Mouse (Mus musculus) left cerebral cortex, adult 11 months (tissue): Measurements from ENCODE around the gene Ctsw.

Source experiments
- DNase-seq: peaks from one replicate; pipeline ENCODE4 v3.0.0; 2022; ENCODE audit warnings: low spot score

Ctsw gene

GRCm38 (mm10) chr19:5487768-5488550, 19.7 kb upstream of the Ctsw start, which contains the start of gene Mus81:
TSS of gene Mus81 (minus strand) at chr19:5488402.
- DNase-seq: peak; percentile 90

- DNase-seq: no peak
These were observed 18.5 kb upstream of the Ctsw start for GRCm38 (mm10) chr19:5486771-5487170.

GRCm38 (mm10) chr19:5486286-5486685, 18.0 kb upstream of the Ctsw start:
- DNase-seq: no peak

GRCm38 (mm10) chr19:5485821-5486220, 17.5 kb upstream of the Ctsw start:
- no peak for DNase-seq

GRCm38 (mm10) chr19:5485371-5485770, 17.1 kb upstream of the Ctsw start:
- DNase-seq: no peak

GRCm38 (mm10) chr19:5484496-5484895, 16.2 kb upstream of the Ctsw start:
- DNase-seq: no peak

- DNase-seq: no peak
These were observed 15.4 kb upstream of the Ctsw start for GRCm38 (mm10) chr19:5483386-5484359.

GRCm38 (mm10) chr19:5481398-5481797, 13.1 kb upstream of the Ctsw start:
- DNase-seq: no peak

GRCm38 (mm10) chr19:5480016-5480415, 11.7 kb upstream of the Ctsw start:
- DNase-seq: no peak

GRCm38 (mm10) chr19:5477668-5478300, 9.5 kb upstream of the Ctsw start:
- no peak for DNase-seq

GRCm38 (mm10) chr19:5477004-5477667, 8.8 kb upstream of the Ctsw start:
- no peak for DNase-seq

GRCm38 (mm10) chr19:5475069-5475714, 6.9 kb upstream of the Ctsw start:
- no peak for DNase-seq

GRCm38 (mm10) chr19:5474281-5475068, 6.2 kb upstream of the Ctsw start:
- DNase-seq: no peak

- DNase-seq: no peak
These were observed 5.4 kb upstream of the Ctsw start, which contains the start of gene Efemp2 for GRCm38 (mm10) chr19:5473720-5474119. TSS of gene Efemp2 (plus strand) at chr19:5473954.

- no peak for DNase-seq
These were observed 4.5 kb upstream of the Ctsw start for GRCm38 (mm10) chr19:5472857-5473256.

GRCm38 (mm10) chr19:5471846-5472245, 3.5 kb upstream of the Ctsw start:
- DNase-seq: no peak

- DNase-seq: no peak
These were observed 1.3 kb downstream of the Ctsw start for GRCm38 (mm10) chr19:5466916-5467500.

- DNase-seq: no peak
These were observed 3.3 kb downstream of the Ctsw start for GRCm38 (mm10) chr19:5465037-5465436.

- DNase-seq: no peak
These were observed 4.3 kb downstream of the Ctsw start for GRCm38 (mm10) chr19:5463791-5464562.
